Mouse (Mus musculus) T-helper 2 cell (primary cell): Measurements from ENCODE around the gene Hba-x.
"Not testable (repeated sequence)": the region's sequence is repeated elsewhere in the genome, so short reads cannot be mapped to it uniquely, and the experiment has no call there.

Source experiments
- in situ Hi-C: fragments of 300-600 bp; cut with MboI, MseI; formaldehyde crosslinking; loops from one replicate; pipeline ENCODE4 v1.15.1; 2025; ENCODE audit warnings: high pct_unique_total_duplicates

Gene Hba-x

DNA sequence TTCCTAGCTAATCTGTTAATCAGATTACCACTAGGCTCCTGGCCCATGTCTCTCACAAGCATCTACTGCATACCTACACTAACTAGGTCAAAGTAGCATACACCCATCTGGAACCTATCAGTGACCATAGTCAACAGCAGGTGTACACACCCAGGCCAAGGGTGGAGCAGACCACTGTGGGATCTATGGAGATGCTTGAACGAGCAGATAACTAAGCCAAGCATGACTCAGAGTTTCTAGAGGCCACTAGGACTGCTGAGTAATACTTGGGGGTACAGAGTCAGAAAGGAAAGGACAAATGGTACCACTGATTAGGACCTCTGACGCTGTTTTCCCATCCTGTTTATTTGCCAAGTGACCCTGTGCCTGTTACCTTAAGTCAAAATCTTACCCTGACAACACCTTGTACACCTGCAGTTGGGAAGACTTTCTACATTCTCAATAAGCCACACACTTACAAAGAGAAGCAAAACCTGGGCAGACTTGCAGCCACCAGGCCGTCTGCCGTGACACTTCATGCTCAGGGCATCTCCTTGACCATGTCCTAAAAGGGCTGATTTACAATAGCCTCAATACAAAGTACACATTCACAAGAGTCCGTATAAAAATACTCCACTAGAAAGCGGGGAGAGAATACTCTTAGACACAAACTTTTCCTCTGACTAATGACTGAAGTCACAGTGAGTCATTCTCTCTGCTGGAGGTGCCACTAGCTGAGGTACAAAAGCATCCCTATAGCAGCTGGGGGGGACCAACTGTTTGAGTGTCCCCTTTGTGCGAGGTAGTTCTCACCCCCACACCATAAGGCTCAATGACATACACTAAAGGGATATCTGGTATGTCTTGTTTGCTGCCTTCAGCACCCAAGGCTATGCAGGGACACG lies 25.1 kb upstream of the Hba-x start:
- in situ Hi-C loops, result no loop called here

DNA sequence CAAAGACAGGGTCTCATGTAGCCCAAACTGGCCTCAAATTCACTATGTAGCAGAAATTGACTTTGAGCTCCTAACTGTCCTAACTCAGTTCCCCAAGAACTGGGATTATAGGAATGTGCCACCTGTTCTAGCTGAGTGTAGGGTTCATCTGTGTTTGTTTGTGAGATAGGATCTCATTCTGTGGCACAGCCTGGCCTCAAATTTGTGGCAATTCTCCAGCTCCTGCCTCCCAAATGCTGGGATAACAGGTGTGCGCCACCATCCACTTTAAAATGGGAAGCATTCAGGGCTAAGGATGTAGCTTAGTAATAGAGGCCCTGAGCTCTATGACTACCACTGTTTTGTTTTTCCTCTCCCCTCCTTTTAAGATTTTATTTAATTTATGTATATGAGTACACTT lies 23.1 kb upstream of the Hba-x start:
- in situ Hi-C loops, result no loop called here

DNA sequence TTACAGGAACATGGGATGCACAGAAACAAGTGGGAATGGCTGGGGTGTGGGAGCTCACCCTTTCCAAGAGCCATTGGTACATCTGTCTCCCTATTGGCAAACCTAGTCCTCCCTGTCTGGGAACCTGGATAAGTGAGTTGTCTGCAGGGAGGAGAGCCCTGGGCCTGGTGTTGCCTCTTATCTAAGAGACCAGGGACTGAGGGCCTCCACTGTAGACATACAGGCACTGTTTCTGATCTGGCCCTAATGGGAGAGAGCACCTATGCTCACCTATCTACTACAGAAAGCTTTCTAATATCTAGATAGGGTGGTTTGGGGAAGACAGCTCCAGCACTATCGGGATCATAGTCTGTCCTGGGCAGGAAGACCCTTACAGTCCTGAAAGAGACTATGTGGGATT lies 20.1 kb upstream of the Hba-x start:
- in situ Hi-C loops, result no loop called here

DNA sequence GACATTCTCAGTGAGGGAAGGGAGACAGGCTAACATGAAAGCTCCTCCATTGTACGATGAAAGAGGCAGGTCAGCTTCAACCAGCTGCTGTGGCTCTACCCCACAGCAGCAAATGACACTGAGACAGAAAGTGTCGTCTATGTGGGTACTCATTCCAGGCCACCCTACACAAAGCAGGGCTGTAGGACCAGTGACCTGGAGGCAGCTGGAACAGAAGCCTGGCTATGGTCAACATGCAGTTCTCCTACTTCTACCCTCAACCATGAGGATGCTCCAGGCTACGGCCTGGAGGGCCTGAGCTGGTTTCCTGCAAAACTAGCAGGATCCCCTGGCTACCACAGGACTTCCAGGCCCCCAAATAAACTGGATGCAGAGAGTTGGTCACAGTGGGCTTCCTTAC lies 19.6 kb upstream of the Hba-x start:
- in situ Hi-C loops, result no loop called here

DNA sequence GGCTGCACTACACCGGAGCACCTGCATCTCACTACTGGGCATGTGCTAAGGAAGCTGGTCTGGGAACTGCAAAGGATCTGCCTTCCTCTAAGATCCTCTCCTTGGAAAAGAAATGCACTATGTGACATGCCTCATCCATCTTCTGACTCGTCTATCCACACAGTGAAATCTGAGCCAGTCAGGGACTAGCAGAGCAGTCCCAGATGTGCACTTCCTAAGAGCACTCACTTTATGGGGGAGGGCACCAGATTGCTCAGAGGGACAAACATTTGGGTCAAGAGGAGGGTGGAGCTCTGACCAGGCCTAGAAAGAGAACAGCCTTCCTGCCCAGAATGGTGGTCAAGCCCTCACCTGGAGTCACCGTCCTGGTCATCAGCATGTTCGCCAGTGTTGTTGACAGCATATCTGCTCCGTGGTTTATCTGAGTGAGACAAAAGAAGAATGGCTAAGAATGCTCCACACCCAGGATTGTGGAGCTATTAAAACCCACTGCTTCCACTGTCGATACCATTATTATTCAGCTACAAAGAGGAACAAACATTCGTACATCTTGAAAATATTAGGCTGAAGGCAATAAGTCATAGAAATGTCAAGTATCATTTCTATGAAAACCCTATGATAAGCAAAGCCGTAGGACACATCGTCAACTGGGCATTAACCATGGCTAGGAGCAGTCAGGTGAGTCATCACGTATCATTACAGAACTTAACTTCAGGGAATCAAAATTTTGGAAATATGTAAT lies 13.4 kb upstream of the Hba-x start:
- in situ Hi-C loops, result no loop called here

DNA sequence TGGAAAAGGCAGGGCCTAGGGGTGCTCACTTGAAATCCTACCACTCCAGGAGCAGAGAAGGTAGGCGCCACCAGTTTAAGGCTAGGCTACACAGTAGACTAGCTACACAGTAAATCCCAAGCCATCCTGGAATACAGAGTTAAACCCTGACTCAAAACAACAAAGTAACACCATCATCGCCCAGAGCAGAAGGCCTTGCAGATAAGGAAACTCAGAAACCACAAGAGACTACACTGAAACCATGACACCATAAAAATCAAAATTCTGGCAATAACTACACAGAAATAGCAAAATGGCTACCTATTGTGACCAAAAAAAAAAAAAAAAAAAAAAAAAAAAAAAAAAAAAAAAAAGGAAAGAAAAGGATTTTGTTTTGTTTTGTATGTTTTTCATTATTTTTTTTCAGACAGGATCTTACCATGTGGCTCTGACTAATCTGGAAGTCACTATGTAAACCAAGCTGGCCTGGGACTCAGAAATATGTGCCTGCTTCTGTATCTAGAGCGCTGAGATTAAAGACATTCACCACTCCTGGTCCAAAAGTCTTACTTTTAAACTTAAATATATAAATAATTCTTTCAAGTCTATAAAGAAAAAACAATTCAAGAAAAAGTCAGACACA lies 11.0 kb upstream of the Hba-x start:
- in situ Hi-C loops, result no loop called here

DNA sequence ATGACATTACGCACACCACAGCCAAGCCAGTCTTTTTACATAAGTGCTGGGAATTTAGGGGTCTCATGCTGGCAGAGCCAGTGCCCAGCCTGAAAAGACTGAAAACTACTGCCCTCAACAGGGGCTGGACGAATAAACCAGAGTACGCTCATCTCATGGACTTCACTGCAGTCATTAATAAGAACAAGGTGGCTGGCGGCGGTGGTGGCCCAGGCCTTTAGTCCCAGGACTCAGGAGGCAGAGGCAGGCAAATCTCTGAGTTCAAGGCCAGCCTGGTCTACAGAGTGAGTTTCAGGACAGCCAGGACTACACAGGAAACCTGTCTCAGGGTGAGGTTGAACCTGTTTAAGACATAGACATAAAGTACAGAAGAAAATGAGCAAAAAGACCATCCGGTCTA lies 10.0 kb upstream of the Hba-x start:
- in situ Hi-C loops, result no loop called here

DNA sequence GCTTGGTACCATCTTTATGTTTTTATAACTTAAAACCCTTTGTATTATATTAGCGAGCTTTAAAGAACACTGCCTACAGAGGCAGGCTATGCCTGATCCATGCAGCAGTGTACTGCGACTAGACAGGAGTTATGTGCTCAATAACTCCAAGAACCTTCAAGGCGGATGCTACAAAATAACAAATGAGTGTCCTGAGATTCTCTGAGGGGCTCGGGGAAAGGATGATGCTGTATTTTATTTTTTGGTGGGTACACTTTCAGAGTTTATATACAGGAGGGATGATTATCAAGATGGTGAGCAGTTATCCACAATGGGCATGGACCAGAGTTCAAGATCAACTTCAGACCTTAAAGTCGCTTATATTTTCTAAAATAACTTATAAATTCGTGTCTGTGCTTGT lies 9.4 kb upstream of the Hba-x start:
- in situ Hi-C loops, result no loop called here

DNA sequence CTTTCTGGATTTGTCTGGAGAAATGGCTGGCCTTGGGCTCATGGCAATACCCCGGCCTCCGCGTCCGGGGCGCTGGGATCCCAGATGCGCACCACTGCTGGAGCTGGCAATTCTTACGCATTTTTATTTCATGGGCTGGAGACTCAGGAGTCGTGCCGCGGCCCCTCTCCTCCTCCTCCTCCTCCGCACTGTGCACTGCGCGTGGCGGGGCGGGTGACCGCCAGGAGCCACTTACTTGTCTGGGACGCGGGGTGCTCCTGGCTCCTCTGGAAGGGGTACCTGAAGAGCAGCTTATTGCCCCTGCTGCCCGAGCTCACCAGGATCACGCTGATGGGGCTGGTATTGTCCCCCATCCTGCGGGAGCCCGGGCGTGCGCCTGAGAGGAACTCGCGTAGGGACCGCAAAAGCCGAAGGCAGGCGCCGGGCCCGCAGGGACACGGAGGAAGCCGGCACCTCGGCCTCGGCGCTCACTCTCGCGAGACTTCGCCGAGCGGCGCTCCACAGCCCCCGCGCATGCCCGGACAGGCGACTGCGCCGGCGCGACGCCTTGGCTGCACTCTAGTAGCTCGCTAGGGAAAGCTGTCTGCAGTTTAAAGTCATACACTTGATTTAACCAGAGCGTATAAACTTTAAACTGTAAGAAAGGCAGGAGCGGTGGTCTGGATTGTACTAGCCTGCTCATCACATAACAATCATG lies 8.9 kb upstream of the Hba-x start, which contains the start of gene Nprl3:
TSS of gene Nprl3 (minus strand) at position 520 of the 697 bp plus-strand sequence.
- in situ Hi-C loops, result no loop called here

DNA sequence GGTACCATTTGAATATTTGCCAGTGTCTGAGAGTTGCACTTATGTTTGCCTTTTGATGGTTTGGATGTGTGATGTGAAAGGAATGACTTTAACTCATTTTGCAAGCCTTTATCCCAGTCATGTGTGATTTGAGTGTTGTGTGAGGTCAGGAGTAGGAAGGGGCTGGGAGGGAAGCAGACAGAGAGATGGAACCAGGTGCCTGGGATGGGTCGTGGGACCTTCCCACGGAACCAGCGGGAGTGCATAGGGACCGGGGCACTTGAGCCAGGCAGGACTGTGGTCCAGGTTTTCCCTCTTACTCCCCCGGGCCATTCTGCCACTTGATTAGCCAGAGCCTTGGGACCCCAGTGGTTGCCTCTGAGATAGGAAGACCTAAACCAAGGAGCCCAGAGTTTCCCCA lies 8.2 kb upstream of the Hba-x start:
- in situ Hi-C loops, result no loop called here

DNA sequence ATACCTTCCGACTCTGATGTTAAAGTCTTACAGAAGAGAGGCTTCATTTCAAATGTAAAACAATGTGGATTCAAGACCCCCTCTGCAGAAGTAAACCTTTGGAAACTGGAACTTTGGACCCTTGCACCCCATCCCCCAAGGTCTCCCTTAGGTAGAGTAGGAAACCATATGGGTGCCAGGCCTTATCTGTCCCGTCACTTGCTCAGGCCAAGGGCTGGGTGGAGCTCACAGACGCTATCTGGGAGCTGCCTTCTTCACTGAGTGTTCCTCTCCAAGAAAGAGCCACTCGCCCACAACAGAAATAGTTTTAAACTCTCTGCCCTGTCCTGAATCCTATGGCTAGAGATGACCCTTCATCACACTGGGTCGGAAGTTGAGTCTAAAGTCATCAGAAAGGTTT lies 7.2 kb upstream of the Hba-x start:
- in situ Hi-C loops, result no loop called here

DNA sequence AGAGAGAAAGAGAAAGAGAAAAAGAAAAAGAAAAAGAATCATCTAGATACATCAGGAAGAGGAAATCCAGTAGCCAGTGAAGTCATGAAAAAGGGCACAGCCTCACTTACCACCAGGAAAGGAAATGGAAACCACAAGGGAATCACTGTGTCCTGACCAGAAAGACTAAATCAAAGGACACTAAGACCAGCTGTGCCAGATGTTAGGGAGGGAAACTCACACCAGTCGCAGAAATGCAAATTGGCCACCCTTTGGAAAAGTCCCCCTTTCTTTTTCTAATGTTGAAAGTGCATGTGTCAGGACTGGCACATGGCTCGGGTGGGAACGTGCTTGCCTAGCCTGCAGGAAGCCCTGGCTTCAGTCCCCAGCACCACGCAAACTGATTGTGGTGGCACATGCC lies 5.0 kb upstream of the Hba-x start:
- in situ Hi-C loops, result no loop called here

DNA sequence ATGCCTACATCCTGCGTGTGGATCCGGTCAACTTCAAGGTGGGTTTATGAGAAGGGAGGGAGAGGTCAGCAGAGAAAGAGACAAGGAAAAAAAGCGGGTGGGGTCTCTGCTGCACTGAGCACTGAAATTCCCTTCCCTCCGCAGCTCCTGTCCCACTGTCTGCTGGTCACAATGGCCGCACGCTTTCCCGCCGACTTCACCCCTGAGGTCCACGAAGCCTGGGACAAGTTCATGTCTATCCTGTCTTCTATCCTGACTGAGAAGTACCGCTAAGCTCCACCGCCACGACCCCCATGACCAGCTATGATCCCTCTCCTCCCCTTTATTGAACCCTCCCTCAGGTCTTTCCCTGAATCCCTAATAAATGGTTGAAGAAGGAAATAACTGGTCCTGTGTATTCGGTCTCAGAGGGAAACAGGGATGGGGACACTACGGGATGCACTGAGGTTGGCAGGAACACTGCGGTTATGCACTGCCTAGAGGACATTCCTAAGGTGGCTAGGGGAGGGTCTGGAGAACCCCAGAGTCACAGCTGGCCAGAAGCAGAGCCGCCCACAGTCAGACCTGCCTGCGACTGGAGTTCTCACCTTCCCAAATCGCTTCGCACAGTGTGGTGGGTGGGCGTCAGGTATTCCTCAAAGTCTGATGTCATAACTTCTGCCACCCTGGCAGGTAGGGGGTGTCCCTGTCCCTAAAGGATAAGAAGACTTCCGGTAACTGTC lies 1.7 kb downstream of the Hba-x start:
- in situ Hi-C loops, result no loop called here

DNA sequence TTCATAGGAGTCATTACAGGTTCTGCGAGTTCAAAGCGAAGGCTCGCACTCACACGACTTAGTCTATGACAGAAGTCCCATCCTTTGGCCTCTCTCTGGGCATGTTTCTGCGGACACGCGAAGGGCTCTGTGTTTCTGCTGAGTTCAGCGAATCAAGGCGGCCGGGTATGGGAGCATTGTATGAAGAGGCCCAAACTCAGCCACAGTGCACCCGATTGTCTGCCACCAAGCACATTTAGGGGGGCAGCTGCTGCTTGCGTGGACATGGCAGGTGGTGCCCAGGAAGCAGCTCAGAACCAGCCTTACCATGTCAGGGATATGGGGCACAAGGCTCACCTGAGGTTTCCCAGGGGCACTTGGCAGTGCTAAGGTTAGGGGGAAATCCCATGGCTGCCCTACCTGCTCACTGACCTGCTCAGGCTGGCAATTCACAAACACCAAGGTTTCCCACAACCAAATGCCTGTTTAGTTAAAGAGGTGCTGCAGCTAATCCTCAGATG lies 2.3 kb downstream of the Hba-x start:
- in situ Hi-C loops, result no loop called here

DNA sequence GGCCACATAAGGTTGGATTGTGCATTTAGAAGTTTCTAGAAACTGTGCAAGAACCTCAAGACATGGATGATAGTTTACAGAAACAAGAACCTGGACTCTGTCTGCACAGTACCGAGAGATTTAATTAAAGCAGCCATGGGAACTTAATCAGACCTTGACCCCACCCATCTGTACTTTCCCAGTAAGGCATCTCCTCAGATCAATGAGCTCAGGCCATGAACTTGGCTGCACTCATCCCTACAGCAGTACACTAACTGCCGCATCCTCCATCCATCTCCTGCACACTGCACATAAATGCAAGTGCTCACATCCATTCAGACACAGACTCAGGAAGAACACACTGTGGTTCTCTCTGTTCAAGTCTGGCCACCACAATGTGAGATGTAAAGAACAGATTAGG lies 4.4 kb downstream of the Hba-x start:
- in situ Hi-C loops, result no loop called here

DNA sequence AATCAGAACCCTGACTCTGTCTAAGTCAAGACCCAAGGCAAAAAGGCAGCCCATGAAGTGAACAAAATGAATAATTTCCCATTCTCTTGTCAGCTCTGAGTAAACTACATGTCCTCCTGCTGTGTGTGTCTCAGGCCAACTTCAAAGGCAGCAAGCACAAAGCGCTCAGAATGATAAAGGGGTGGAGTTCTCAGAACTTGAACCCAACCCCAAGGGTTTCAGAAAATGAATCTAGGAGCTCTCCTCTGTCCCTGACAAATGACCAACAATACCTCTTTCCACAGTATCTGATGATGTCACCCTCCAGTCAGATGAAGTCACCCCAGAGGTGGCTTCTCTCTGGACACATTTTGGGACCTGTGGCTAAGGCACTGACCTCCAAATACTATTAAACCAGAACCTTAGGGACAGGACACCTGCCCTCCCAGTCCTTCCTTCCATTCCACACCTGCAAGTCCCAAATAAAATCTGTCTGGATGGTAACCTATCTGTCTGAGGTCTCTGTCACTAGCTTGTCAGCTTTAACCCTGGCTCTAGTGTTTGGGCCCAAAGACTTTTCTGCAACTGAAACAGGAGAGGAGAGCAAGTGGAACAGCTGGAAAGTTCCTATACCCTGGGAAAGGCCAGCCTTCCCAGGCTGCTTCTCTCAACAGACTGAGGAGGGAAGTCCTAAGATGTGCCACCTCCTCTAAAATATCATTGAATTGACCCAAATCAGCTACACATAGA lies 5.4 kb downstream of the Hba-x start:
- in situ Hi-C loops, result no loop called here

DNA sequence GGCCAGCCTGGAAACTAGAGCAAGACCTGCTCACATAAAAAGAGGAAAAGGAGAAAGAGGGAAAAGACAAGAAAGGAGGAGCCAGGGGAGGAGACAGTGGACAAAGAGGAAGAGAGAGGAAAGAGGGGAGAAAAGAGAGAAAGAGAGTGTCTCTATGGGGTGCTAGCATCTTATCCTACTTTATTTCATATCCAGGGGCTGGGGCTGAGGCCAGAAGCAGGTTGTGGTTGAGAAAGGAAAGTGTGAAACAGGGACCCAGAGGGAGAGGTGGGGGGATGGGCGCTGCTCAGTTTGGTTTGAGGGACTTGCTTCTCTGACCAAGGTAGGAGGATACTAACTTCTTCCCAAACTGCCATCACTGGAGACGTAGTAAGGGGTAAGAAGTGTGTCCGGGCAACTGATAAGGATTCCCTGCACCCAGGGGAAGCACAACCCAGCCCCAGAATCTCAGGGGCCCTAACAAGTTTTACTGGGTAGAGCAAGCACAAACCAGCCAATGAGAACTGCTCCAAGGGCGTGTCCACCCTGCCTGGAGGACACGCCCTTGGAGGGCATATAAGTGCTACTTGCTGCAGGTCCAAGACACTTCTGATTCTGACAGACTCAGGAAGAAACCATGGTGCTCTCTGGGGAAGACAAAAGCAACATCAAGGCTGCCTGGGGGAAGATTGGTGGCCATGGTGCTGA lies 7.0 kb downstream of the Hba-x start, which contains the start of gene Hba-a1:
TSS of gene Hba-a1 (plus strand) at position 421 of the 687 bp plus-strand sequence.
- in situ Hi-C loops, result not testable (repeated sequence)

DNA sequence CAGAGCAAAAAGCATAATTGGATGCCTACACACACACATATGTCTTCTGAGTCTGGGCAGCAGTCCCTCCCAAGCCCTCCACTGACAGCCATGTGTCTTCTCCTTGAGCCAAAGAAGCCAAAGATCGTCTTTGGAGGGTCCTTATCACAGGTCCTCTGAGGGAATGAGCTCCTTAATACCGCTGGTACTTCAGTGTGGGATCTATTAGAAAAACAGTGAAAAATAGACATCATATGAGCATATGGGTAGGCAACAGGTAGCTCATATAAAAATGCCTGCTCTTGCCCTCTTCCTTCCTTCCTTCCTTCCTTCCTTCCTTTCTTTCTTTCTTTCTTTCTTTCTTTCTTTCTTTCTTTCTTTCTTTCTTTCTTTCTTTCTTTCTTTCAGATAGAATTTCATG lies 8.4 kb downstream of the Hba-x start:
- in situ Hi-C loops, result not testable (repeated sequence)

DNA sequence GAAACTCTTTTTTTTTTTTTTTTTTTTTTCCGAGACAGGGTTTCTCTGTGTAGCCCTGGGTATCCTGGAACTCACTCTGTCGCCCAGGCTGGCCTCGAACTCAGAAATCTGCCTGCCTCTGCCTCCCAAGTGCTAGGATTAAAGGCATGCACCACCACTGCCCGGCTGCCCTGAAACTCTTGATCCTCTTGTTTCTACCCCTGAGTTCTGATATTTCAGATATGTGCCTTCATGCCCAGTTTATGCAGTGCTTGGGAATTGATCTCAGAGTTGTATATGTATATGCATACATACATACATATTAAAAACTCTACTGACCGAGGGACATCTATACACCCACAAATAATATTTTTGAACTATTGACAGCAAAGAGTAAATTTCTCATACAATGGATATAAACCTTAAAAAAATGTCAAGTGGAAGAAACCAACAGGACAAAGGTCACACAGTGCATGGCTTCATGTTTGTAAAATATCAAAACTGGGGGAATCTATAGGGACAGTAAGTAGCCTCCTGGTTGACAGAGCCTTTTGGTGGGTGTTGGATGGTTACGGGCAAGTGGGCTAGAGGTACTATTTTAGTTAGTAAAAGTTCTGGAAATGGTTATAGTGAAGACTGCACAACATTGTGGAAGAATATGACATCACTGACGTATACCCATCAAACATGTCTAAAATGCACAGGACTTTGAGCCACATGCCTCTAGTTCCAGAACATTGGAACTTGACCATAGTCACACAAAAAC lies 9.0 kb downstream of the Hba-x start:
- in situ Hi-C loops, result no loop called here
